Mouse (Mus musculus) adrenal gland, postnatal 0 days (tissue): ENCODE results near the gene Olfr248. TPM values are rescaled to one million over a fixed set of nuclear protein-coding genes. Genes with fewer than 3 reads are reported as not detected.

Experiments
- polyA plus RNA-seq: library from polyadenylated mRNA; unstranded; fragments of >200 nt; fragmentation: Nextera tagmentation; extraction: Ambion mirVana; gene quantifications from 2 replicates; pipeline ENCODE4 v1.2.1, GENCODE M21; 2015

Olfr248 gene
- not detected in 2 replicates for polyA plus RNA-seq

DNA sequence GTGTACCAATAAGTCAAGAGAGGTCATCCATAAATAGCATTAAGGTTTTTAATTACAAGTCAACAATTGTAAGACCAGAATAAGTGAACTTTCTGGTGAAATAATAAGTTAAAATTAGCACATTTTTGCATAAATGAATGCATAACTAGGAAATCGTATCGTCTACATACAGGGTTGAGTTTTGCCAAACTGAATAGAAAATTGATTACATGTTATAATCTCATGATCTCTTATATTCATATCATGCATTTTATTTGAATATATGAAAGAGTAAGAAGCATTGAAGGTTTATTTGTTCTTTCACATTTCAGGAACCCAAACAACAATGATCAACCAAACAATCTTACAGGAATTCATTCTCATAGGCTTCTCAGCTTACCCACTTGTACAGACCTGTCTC, at the start of gene Olfr248:
TSS of gene Olfr248 (plus strand) at position 301 of the 400 bp plus-strand sequence.

DNA sequence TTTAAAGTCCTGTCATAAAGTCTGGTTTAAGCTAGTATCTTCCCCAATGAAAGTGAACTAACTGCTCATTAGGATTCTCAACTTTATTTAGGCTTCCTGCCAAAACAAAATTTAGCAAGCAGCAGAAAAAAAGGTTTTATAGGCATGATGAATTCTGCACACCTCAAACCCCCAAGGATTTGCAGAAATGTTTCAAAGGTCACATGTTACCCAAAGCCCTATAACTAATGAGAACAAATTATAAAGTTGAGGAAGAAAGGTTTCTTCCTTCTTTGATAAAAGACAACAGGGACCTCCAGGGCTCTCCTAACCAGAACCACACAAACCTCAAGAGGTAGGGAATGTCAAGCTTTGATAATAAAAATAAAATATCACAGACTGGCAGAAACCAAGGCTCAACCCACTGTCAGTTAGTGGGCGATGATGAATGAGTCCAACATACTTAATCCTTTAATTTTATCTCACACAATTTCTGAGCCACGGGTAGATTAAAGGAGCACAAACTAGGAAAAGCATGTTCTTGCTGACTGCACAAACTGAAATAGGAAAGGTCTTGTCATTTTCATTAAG, 25.9 kb upstream of the Olfr248 start, which contains the start of gene Olfr417:
TSS of gene Olfr417 (plus strand) at position 241 of the 570 bp plus-strand sequence.

DNA sequence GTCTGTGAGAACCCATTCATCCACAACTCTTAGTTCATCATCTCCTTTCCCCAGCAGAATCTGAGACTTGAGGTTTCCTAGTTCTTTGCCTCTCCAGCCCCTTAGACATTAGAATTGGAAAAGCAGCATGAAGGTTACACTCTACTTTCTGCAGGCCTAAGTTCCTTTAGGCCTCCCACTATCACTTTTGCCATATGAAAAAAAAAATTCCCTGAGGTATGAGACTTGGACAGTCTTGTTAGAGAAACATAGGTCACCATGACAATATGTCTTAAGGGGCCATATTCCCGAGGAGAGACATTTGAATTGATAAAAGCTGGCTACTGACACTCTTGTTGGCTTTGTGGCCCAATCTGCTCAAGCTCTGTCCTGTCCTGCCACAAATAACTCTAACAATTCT, 32.9 kb downstream of the Olfr248 start, which contains the start of gene Olfr414:
TSS of gene Olfr414 (plus strand) at position 301 of the 400 bp plus-strand sequence.

Other genes with a start within 250 kb of the Olfr248 start
- not detected in 2 replicates for gene Olfr420, start 235.4 kb upstream of the Olfr248 start, polyA plus RNA-seq
- gene Spta1, start 218.3 kb upstream of the Olfr248 start, polyA plus RNA-seq, result 0.57 and 0.65 TPM in 2 replicates
- not detected in 2 replicates for gene Olfr419, start 139.0 kb upstream of the Olfr248 start, polyA plus RNA-seq
- not detected in 2 replicates for gene Mptx1, start 60.5 kb upstream of the Olfr248 start, polyA plus RNA-seq
- not detected in 2 replicates for gene Olfr417, start 25.9 kb upstream of the Olfr248 start, polyA plus RNA-seq
- not detected in 2 replicates for gene Olfr414, start 33.0 kb downstream of the Olfr248 start, polyA plus RNA-seq
- gene Olfr220, start 51.0 kb downstream of the Olfr248 start, polyA plus RNA-seq, result not detected in 2 replicates
- gene Fmn2, start 110.8 kb downstream of the Olfr248 start, polyA plus RNA-seq, result 0.79 and 1.0 TPM in 2 replicates